Mouse (Mus musculus): ENCODE measurements around the gene Kcnj4. TPM values are rescaled to one million over a fixed set of nuclear protein-coding genes. Genes with fewer than 3 reads are reported as not detected.

Gene Kcnj4
- total RNA-seq, 2 experiments from 2014 or later: 207 to 223 TPM

DNA sequence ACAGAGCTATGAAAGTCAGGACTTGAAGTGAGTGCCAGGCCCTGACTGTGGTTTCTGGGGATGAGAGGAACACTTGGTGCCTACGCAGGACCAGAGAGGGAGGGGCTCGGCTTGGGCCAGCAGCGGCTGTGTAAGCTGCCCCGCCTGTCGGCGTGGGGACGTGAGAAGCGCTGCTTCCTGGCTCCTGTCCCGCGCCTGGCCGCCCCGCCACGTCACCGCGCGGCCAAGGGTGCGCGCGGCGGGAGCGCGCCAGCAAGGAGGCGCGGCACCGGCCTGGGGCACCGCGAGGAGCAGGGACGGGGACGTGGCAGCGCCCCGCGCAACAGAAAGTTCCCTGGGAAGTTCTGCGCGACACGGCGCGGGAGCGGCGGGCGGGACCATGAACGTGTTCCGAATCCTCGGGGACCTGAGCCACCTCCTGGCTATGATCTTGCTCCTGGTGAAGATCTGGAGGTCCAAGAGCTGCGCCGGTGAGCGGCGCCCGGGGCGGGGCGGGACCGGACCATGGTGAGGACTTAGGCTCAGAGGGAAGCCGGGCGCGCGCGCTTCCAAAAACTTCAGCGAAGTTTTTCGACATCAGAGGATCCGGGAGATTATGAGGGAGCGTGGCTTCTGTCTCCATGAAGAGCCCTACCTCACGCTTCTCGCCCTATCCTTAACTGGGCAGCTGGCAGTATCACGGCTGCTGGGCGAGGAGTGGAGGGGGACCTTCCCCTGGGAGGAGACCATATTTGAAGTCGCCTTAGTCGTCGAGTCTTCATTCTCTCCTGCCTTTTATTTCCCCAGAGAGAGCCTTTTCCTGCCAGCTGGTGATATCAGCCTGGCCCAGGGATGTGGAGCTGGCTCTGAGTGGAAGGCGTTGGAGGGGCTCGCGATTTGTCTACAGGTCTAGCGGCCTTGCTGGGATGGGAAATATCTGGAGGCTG, 11.4 kb upstream of the Kcnj4 start, which contains the start of gene Kdelr3:
TSS of gene Kdelr3 (plus strand) at position 241 of the 926 bp plus-strand sequence.
- DNase-seq (ENCODE audit: low spot score in 2 of 2): peak; percentile 35 to 61
- intact Hi-C loops (cut with DNase I): no loop called here

DNA sequence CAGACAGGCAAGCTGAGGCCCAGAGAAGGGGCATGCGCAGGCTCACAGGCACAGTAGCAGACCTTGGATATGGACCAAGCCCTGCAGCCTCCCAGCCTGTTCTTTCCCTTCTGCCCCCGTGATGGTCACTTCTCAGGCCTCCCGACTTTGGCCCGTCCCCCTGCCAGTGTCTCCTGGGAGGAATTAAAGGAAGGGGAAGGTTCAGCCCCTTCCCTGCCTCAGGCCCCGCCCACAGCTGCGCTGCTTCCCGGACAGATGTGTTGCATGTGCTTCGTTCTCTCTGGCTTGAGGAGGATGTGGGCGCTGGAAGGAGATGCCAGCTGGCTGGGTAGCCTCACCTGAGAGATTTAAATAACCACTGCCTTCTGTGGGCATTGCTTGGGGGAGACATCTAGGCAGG, 8.9 kb upstream of the Kcnj4 start:
- no peak for DNase-seq (ENCODE audit: low spot score in 2 of 2)
- intact Hi-C loops (cut with DNase I): loop anchor here (5.0 kb wide), 1 partner anchor 42 kb away; no protein-coding TSS in a partner anchor

DNA sequence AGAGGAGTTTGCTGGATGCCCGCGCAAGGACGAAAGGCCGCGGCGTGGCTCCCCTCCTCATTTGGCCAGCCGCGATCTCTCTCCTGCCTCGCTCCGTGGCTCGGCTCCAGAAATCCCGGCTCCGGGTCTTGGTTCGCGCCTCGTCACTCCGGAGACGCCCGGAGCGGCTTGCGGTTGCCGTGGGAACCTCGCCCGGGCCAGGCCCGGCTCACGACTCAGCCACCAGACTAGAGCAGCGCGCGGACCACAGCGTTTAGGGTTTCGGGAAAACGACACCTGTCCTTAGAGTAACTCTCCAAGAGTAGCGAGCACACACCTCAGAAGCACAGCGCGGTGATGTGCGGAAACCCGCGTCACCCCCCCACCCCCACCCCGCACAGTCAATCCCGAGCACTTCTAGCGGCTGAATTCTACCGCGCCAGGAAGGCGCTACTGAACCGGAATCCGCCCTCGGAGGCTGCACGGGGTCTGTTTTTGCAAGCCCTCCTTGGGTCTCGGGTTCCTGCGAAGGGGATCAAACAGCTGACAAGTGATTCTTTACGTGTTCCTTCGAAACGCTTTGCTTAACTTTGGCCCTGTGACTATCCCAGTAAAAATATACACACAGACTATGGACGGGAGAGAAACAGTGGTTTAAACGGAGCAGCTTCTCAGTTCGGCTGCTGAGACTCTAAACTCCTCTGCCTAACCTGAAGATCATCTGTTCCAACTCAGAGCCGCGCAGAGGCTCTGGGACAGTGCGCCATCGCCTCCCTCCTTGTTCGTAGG, 6.7 kb upstream of the Kcnj4 start:
- intact Hi-C loops (cut with DNase I): loop anchor here (2.0 to 5.0 kb wide), 2 partner anchors 39 to 79 kb away; no protein-coding TSS in a partner anchor
- DNase-seq (ENCODE audit: low spot score in 2 of 2): peak; percentile 85 to 89

DNA sequence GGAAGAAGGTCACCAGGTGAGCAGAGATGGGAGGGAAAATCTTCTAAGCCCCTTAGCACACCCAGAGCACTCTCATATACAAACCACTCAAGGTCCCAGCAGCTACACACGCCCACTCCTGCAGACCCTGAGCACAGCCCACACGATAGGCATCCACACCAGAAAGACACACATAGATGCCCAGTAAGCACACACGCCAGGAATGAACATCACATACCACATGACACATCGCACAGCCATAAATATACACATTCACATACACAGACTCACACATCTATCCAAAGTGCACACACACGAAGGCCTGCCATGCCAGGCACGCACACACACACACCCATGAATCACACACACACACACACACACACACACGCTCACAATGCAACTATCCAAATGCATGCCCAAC, 5.4 kb upstream of the Kcnj4 start:
- intact Hi-C loops (cut with DNase I): loop anchor here (2.0 to 5.0 kb wide), 2 partner anchors 38 to 78 kb away; no protein-coding TSS in a partner anchor
- DNase-seq (ENCODE audit: low spot score in 2 of 2): no peak

DNA sequence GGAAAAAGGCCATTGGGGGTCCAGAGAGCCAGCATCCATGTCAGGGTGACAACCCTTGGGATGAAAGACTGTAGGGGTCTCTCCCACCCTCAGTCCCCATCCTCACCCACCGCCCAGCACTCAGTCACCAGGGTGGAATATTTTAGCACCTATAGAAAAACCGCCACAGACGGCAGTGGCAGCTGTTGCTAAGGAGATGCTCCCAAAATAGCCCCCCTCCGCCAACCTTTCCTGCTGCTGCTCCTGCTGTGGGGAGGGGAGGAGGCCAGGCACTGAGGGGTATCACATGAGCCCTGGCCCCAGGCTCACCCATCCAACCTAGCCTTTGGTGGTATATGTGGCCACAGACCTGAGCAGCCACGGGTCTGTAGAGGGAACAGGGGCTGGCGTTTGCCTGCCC, 5.0 kb upstream of the Kcnj4 start:
- DNase-seq (ENCODE audit: low spot score in 2 of 2): peak; percentile 75
- intact Hi-C loops (cut with DNase I): loop anchor here (2.0 to 5.0 kb wide), 2 partner anchors 38 to 77 kb away; no protein-coding TSS in a partner anchor

DNA sequence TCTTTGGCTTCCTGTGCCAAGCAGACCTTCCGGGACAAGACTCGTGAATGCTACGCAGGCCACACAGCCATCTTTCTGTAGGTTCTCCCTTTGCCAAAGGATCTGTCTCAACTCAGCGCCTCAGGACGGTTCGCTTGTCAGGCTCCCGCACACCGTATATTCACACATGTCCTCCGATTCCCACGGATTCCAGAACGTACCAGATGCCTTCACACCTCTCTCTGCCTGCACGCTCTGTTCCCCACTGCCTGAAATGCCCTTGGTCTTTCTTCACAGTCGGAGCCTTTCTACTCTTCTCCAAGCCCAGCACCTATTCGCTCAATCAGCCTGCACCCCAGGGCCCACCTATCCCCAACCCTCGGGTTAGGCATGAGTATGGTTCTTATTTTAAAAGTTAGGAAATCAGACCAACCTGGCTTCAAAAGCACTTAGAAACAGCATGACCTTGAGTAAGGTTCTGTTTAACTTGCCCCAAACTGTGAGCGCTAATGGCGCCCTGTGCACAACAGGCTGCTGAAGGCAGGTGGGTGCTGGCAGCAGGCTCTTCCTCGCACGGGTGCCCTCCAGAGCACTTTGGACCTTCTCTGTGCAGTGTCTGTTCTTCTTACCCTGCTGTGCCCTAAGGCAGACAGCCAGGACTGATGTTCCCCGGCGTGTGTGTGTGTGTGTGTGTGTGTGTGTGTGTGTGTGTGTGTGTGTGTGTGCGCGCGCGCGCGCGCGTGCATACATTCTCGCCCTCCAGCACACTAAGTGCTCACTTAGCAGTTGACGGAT, 2.2 kb upstream of the Kcnj4 start:
- peak; percentile 63 to 65 for DNase-seq (ENCODE audit: low spot score in 2 of 2)
- intact Hi-C loops (cut with DNase I): no loop called here

DNA sequence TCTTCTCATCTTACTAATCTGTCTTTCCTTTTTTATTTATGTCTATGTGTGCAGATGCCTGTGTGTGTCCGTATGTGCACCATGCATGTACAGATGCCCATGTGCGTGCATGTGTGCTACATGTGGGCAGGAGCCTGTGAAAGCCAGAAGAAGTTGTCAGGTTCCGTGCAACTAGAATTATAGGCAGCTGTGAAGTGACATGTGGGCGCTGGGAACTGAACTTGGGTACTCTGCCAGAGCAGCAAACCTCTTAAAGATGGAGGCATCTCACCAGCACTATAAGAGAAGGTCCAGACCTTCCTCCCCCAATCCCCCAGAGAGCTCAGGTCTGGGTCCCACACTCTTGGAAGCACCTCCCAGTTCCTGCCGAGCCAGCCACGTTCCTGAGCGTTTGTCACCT, 1.4 kb upstream of the Kcnj4 start:
- no peak for DNase-seq (ENCODE audit: low spot score in 2 of 2)
- intact Hi-C loops (cut with DNase I): no loop called here

DNA sequence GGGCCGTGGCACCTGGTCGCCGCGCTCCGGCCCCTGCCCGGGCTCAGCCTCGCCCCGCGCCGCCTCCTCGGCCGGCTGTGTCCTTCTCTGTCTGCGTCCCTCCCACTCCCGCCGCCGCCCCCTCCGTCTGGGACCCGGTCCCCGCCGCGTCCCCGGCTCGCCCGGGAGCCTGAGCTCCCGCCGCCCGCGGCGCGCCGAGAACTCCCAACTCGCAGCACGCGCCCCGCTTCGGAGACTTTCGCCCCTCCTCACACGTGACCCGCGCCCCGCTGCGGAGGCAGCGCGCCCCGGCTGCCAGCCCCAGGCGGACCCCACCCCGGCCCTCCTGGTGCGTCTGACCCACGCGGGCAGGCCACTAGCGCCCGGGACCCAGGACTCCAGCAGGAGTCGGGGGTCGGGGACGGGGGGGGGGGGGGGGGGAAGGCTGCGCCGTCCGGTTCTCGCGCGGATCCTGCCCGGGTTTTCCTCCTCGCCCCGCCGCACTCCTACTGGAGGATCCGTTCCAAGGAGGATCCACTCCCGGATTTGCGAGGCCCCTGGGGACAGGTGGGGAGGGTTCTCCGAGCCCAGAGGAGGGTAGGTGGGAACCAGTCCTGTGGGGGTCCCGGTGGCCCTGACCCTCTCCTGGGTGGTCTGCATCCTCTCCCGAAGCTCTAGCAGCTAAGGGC, 709 bp upstream of the Kcnj4 start:
- peak; percentile 81 to 84 for DNase-seq (ENCODE audit: low spot score in 2 of 2)
- intact Hi-C loops (cut with DNase I): no loop called here

DNA sequence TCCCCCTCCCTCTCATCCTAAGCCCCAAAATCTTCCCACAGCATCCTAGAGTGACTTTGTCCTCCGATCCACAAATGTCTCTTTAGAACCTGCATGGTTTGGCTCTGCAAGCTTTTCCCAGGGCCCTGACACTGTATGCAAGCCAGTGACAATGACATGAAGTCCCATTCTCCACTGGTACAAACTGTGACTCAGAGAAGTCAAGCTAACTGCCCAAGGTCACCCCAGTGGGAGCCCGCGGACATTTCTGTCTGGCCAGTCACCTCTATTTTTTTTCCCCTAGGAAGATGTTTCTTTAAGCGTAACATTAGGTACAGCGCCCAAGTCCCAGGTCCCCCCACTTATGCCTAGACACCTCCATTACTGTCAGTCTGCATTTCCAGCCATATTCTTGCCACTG, 1.6 kb downstream of the Kcnj4 start:
- intact Hi-C loops (cut with DNase I): no loop called here
- DNase-seq (ENCODE audit: low spot score in 2 of 2): no peak

DNA sequence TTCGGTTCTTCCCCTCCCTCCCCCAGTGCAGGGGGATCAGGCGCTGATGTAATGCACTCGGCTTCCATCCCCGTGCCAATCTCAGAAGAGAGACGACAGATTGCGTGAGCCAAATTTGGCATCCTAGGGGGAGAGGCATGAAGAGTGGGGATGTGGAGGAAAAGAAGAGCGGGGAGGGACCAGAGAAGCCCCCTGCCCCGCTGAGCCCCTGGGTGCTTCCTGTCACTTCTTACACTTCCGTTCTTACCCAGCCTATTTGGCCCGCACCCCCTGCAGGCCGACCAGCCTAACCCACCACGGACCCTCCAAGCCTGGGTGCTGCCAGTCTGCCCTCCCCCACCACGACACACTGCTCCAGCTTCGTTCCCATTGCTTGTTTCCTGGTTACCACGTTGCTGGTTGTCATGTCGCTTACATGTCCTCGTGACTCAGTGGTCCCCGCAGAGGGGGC, 2.1 kb downstream of the Kcnj4 start:
- intact Hi-C loops (cut with DNase I): loop anchor here (1.0 kb wide), 1 partner anchor 22 kb away; no protein-coding TSS in a partner anchor

DNA sequence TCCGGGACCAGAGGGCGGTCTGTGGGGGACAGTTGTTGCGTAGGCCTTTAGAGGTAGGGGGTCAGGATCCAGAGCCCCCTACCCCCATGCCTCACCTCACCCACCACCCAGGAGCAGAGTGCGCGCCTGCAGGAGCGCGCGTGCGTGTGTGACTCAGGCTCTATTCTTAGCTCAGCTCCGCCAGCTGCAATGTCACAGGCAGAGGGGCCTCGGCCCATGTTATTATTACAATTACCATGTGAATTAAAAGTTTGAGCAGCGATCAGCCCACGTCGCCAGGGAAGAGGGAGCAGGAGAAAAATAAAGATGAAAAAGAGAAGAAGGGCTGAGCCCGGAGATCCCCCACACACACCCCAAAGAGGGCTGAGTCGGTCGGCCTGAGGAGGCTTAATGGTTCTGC, 4.9 kb downstream of the Kcnj4 start:
- DNase-seq (ENCODE audit: low spot score in 2 of 2): no peak
- intact Hi-C loops (cut with DNase I): no loop called here

More for the DNA sequence above, 2.1 kb downstream of the Kcnj4 start:
- DNase-seq (ENCODE audit: low spot score in 2 of 2): peak; percentile 72 to 77

DNA sequence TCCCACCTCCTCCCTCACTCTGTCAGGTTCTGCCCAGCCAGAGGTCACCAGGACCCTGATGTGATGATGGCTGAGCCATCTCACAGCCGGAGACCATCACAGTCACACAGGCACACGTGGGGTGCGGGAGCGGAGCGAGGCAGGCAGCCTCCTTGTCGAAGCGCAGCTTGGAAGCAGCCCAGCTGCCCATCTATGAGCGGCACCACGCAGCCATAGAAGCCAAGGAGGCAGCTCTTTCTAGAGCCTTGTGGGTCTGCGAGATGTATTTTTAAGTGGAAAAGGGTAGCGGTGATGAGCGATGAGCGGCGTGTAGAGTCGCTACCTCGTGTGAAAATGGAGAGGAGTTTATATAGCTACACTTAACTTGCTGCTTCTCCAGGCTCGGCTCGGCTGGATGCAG, 11.5 kb downstream of the Kcnj4 start:
- intact Hi-C loops (cut with DNase I): no loop called here
- DNase-seq (ENCODE audit: low spot score in 2 of 2): peak in 1 of 2 experiments; percentile 73

DNA sequence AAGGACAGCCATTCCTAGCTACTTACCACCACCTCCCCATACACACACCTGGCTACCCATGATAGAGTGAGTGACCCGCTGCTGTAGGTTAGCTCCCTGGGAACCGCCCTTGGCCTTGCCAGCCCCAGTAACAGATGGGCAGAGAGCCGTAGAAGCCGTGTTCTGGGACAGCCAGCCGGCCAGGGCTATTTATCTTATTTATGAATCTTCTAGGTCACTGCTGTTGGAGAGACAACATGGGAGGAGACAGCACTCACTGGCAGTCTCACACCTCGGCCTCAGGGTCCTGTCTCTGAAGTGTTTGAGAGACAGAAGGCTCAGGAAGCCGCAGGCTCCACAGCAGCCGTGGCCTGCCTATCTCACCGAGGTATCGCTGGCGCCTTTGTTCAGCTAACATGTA, 15.6 kb downstream of the Kcnj4 start:
- no peak for DNase-seq (ENCODE audit: low spot score in 2 of 2)
- intact Hi-C loops (cut with DNase I): no loop called here

DNA sequence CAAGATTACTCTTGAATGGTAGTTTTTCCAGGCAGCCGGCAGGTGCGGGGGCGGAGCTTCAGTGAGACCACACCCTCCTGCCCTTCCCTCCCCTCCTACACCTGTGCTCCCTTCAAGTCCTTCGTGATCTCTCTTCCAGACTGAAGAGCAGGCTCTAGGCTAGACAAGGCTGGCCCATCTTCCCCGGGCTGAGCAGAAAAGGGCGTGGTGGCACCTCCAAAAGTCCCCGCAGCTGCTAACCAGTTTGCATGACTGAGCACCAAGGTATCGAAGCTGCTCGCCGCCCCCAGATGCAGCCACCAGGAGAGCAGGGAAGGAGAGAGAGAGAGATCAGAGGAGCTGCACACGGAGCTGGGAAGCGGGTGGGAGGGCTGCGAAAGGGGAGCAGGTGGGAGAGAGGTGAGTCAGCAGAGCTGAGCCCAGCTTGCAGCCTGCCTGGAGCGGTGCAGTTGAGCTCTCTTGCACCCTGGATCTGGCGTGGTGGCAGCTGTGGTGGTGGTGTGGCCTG, 23.8 kb downstream of the Kcnj4 start:
- intact Hi-C loops (cut with DNase I): loop anchor here (1.0 kb wide), 1 partner anchor 21 kb away; no protein-coding TSS in a partner anchor

DNA sequence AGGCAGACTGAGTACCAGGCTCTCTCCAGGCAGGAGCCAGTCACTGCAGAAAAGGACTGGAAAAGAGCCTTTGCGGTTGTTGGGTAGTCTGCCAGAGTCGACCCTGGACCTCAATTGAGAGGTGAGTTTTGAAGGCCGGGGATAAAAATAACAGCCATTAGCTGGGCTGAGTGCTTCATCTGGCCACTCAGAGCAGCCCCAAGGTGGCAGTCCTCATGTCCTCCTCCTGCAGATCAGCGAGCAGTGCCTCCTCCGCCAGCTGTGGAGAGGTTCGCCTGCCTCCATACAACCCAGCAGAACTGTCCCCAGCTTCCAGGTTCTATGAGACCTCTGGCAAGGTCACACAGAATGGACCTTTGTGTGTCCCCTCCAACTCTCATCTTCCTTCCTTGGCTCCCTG, 27.8 kb downstream of the Kcnj4 start:
- DNase-seq (ENCODE audit: low spot score in 2 of 2): no peak
- intact Hi-C loops (cut with DNase I): no loop called here

More for the DNA sequence above, 23.8 kb downstream of the Kcnj4 start:
- peak; percentile 70 to 76 for DNase-seq (ENCODE audit: low spot score in 2 of 2)

DNA sequence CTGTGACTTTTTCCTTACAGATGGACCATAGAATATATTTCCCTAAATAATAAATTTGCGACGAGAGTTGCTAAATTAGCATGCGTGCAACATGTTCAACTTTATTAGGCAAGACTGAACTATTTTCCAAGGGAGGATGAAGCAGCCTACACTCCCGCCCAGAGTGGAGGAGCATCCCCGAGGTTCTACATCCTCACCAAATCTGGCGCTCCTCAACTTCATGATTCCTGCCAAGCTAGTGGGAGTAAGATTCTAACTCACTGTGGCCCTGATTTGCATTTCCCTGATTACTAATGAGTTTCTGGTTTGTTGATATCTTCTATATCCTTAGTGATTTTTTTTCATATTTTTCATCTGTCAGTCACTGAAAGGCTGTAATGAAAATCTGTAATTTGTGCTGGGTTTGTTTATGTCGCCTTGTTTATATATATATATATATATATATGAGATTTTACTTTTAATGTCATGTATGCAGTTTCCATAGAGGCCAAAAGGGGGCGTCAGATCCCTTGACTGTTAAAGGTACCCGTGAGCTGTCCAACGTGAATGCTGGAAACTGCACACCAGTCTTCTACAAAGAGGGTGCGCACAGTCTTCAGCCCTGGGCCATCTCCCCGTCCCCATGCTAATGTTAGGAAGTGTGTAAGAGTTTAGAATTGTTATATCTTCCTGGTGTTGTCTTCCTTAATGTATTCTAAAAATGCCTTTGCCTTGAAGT, 31.2 kb downstream of the Kcnj4 start:
- no peak for DNase-seq (ENCODE audit: low spot score in 2 of 2)
- intact Hi-C loops (cut with DNase I): loop anchor here (5.0 kb wide), 1 partner anchor 39 kb away; no protein-coding TSS in a partner anchor

DNA sequence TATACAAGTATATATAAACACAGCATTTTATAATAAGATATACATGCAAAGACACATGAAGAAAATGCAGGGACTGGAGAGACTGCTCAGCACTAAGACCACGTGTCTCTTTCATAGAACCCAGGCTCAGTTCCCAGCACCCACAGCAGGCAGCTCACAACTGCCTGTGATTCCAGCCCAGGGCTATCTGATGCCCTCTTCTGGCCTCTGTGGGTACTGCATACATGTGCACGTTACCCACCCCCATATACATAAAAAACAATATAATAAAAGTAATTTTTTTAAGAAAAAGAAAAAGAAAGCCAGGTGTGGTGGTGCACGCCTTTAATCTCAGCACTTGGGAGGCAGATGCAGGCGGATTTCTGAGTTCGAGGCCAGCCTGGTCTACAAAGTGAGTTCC, 32.0 kb downstream of the Kcnj4 start:
- intact Hi-C loops (cut with DNase I): loop anchor here (5.0 kb wide), 1 partner anchor 39 kb away; no protein-coding TSS in a partner anchor
- DNase-seq (ENCODE audit: low spot score in 2 of 2): no peak

DNA sequence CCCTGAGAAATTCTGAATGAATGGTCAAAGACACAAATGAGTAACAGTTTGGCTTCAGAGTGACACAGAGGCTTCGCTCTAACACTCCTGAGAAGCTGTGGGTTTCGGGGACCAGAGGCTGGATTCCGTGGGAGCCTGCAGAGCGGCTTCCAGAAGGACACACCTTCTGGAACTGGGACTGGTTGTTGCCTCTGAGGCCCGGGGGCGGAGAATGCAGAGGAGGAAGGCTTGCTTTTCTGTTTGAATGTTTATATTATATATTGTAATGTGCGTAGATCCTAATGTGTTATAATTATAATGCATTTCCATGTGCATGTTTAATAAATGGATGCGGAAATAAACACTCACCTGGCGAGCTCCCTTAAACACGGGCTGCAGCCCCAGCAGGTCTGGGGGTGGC, 33.9 kb downstream of the Kcnj4 start:
- intact Hi-C loops (cut with DNase I): loop anchor here (5.0 kb wide), 1 partner anchor 41 kb away; no protein-coding TSS in a partner anchor
- DNase-seq (ENCODE audit: low spot score in 2 of 2): peak in 1 of 2 experiments; percentile 49
